Mouse (Mus musculus): ENCODE results near the gene Sipa1l3.

DNA sequence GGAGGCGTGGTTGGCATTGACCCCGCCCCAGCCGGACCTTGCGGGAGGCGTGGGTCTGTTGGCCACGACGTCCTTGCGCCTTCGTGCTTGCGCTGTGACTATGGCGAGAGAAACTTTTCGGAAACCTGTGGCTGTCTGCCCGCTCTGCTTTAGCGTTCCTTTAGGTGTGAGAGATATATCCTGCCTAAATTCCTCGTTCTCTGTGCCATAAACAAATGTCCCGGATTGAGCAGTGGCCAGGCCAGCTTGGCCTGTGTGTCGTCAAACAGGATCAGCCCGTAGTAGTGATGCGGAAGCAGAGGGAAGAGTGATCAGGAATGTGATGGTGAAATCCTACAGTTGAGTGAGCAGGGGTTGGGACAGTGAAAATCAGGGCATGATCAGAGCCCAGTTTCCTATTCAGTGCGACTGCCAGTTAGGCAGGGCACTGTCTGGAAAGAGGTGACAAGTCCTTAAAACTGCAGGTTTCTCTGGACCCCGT is 236.3 kb downstream of the Sipa1l3 start:
- no peak for TF ChIP-seq POLR2A (IDR thresholded peaks at IDR 0.05; ENCODE audit: control insufficient read depth, extremely low read depth, insufficient read depth, low read length, poor library complexity)
- no peak for TF ChIP-seq CTCF (IDR thresholded peaks at IDR 0.05; ENCODE audit: borderline replicate concordance, control insufficient read depth, extremely low read depth, insufficient read depth, low read length, poor library complexity)

Data from thymus, adult 2 months (tissue).